Mouse (Mus musculus) MEL (cell line): ENCODE measurements around the gene Tut4. TPM values are rescaled to one million over a fixed set of nuclear protein-coding genes. Genes with fewer than 3 reads are reported as not detected.

Experiments
- DNase-seq: peaks from one replicate; pipeline ENCODE4 v3.0.0; 2011; ENCODE audit warnings: low read depth, low spot score
- H3K27ac ChIP-seq: 2 replicates; pipeline ENCODE4 v1.5.1; 2012; ENCODE audit warnings: low read depth, mild to moderate bottlenecking, control low read depth, low read length, moderate library complexity; ENCODE audit not compliant: control insufficient read depth
- H3K27me3 ChIP-seq, 2 experiments: fragments of 150-350 bp in 1 of 2; sonication (generic) in 1 of 2; 2 replicates each; pipeline ENCODE4 v1.6.1; 2012; ENCODE audit warnings: low read length in 2 of 2, mild to moderate bottlenecking in 2 of 2, improper control_type of control experiment in 1 of 2, moderate library complexity in 1 of 2; ENCODE audit not compliant: insufficient read depth in 2 of 2, control insufficient read depth in 1 of 2
- H3K36me3 ChIP-seq, 2 experiments: 2 replicates each; pipeline ENCODE4 v1.6.1; 2012 to 2014; ENCODE audit warnings: low read length in 2 of 2, improper control_type of control experiment in 1 of 2, inconsistent platforms in 1 of 2, mild to moderate bottlenecking in 1 of 2; ENCODE audit not compliant: insufficient read depth in 2 of 2, control insufficient read depth in 1 of 2
- H3K4me1 ChIP-seq, 2 experiments: fragments of 150-350 bp in 1 of 2; sonication (generic) in 1 of 2; 2 replicates each; pipeline ENCODE4 v1.6.1; 2012; ENCODE audit warnings: low read length in 2 of 2, improper control_type of control experiment in 1 of 2, mild to moderate bottlenecking in 1 of 2; ENCODE audit not compliant: insufficient read depth in 2 of 2, control insufficient read depth in 1 of 2
- H3K4me3 ChIP-seq, 2 experiments: fragments of 150-350 bp in 1 of 2; sonication (generic) in 1 of 2; 2 replicates each; pipeline ENCODE4 v1.5.1; 2012; ENCODE audit warnings: low read depth in 2 of 2, low read length in 2 of 2, mild to moderate bottlenecking in 2 of 2, moderate library complexity in 2 of 2, control low read depth in 1 of 2, improper control_type of control experiment in 1 of 2; ENCODE audit not compliant: control insufficient read depth in 1 of 2, insufficient read depth in 1 of 2
- H3K79me2 ChIP-seq: 2 replicates; pipeline ENCODE4 v1.6.1; 2012; ENCODE audit warnings: mild to moderate bottlenecking, low read length, moderate library complexity; ENCODE audit not compliant: control insufficient read depth, poor library complexity, insufficient read depth
- H3K9ac ChIP-seq: 2 replicates; pipeline ENCODE4 v1.6.1; 2012; ENCODE audit warnings: low read depth, mild to moderate bottlenecking, control low read depth, low read length, moderate library complexity; ENCODE audit not compliant: control insufficient read depth, poor library complexity, severe bottlenecking
- H3K9me3 ChIP-seq: fragments of 150-350 bp; sonication (generic); replicated peaks from 2 replicates; pipeline ENCODE4 v1.6.1; 2012; ENCODE audit warnings: mild to moderate bottlenecking, low read length, improper control_type of control experiment, moderate library complexity; ENCODE audit not compliant: insufficient read depth
- BHLHE40 ChIP-seq: IDR thresholded peaks from 2 replicates; pipeline ENCODE4 v1.6.1; 2012; ENCODE audit warnings: low read depth, mild to moderate bottlenecking, inconsistent platforms, low read length, improper control_type of control experiment, borderline replicate concordance
- CHD1 ChIP-seq: IDR thresholded peaks from 2 replicates; pipeline ENCODE4 v1.6.1; 2012; ENCODE audit warnings: low read depth, mild to moderate bottlenecking, inconsistent platforms, low read length, improper control_type of control experiment
- CHD2 ChIP-seq: IDR thresholded peaks from 2 replicates; pipeline ENCODE4 v1.6.1; 2011; ENCODE audit warnings: low read length, improper control_type of control experiment
- ELF1 ChIP-seq: IDR thresholded peaks from 2 replicates; pipeline ENCODE4 v1.6.1; 2014; ENCODE audit warnings: low read depth, mild to moderate bottlenecking, inconsistent platforms, low read length, improper control_type of control experiment, moderate library complexity
- EP300 ChIP-seq, 2 experiments: IDR thresholded peaks; 2 replicates each; pipeline ENCODE4 v1.6.1; 2011; ENCODE audit warnings: improper control_type of control experiment in 2 of 2, low read length in 2 of 2, low read depth in 1 of 2, mild to moderate bottlenecking in 1 of 2
- GABPA ChIP-seq: IDR thresholded peaks from 2 replicates; pipeline ENCODE4 v1.6.1; 2012; ENCODE audit warnings: low read depth, mild to moderate bottlenecking, inconsistent platforms, low read length, improper control_type of control experiment, moderate library complexity
- GATA1 ChIP-seq: IDR thresholded peaks from 2 replicates; pipeline ENCODE4 v1.6.1; 2011; ENCODE audit warnings: low read depth, low read length, improper control_type of control experiment
- JUND ChIP-seq: IDR thresholded peaks from 2 replicates; pipeline ENCODE4 v1.6.1; 2011; ENCODE audit warnings: low read depth, mild to moderate bottlenecking, improper control_type of control experiment, low read length
- KAT2A ChIP-seq: conservative IDR thresholded peaks from 2 replicates; pipeline ENCODE4 v1.6.1; 2012; ENCODE audit warnings: low read depth, low read length, improper control_type of control experiment, inconsistent platforms
- MAX ChIP-seq: IDR thresholded peaks from 2 replicates; pipeline ENCODE4 v1.6.1; 2011; ENCODE audit warnings: low read length, improper control_type of control experiment
- MAZ ChIP-seq: IDR thresholded peaks from 2 replicates; pipeline ENCODE4 v1.6.1; 2012; ENCODE audit warnings: low read depth, mild to moderate bottlenecking, inconsistent platforms, low read length, improper control_type of control experiment
- MEF2A ChIP-seq: IDR thresholded peaks from 2 replicates; pipeline ENCODE4 v1.6.1; 2014; ENCODE audit warnings: low read depth, mild to moderate bottlenecking, inconsistent platforms, low read length, improper control_type of control experiment; ENCODE audit not compliant: poor library complexity, insufficient replicate concordance, severe bottlenecking; ENCODE audit errors: extremely low read depth
- MYC ChIP-seq: IDR thresholded peaks from 2 replicates; pipeline ENCODE4 v1.6.1; 2011; ENCODE audit warnings: low read depth, mild to moderate bottlenecking, low read length, improper control_type of control experiment, moderate library complexity
- NRF1 ChIP-seq: IDR thresholded peaks from 2 replicates; pipeline ENCODE4 v1.6.1; 2014; ENCODE audit warnings: low read depth, mild to moderate bottlenecking, inconsistent platforms, low read length, improper control_type of control experiment, moderate library complexity; ENCODE audit not compliant: poor library complexity, insufficient read depth, severe bottlenecking
- POLR2A ChIP-seq, 2 experiments: IDR thresholded peaks; 2 replicates each; pipeline ENCODE4 v1.6.1; 2011 to 2012; ENCODE audit warnings: low read length in 2 of 2, mild to moderate bottlenecking in 2 of 2, control low read depth in 1 of 2, improper control_type of control experiment in 1 of 2, low read depth in 1 of 2, moderate library complexity in 1 of 2; ENCODE audit not compliant: control insufficient read depth in 1 of 2, insufficient read depth in 1 of 2, poor library complexity in 1 of 2
- POLR2AphosphoS5 ChIP-seq: IDR thresholded peaks from 2 replicates; pipeline ENCODE4 v1.6.1; 2012; ENCODE audit warnings: low read depth, borderline replicate concordance, mild to moderate bottlenecking, inconsistent platforms, low read length, moderate library complexity, mixed read lengths
- RAD21 ChIP-seq: IDR thresholded peaks from 2 replicates; pipeline ENCODE4 v1.6.1; 2011; ENCODE audit warnings: mild to moderate bottlenecking, low read depth, low read length, improper control_type of control experiment
- SIN3A ChIP-seq: IDR thresholded peaks from 2 replicates; pipeline ENCODE4 v1.6.1; 2012; ENCODE audit warnings: low read length, improper control_type of control experiment, inconsistent platforms
- SMC3 ChIP-seq: IDR thresholded peaks from 2 replicates; pipeline ENCODE4 v1.6.1; 2011; ENCODE audit warnings: low read depth, low read length, improper control_type of control experiment
- TAL1 ChIP-seq: IDR thresholded peaks from 2 replicates; pipeline ENCODE4 v1.6.1; 2012; ENCODE audit warnings: mild to moderate bottlenecking, inconsistent platforms, low read length, moderate library complexity, mixed read lengths
- TBP ChIP-seq: IDR thresholded peaks from 2 replicates; pipeline ENCODE4 v1.8.0; 2011; ENCODE audit warnings: low read depth, low read length, improper control_type of control experiment
- TCF12 ChIP-seq: IDR thresholded peaks from 2 replicates; pipeline ENCODE4 v1.6.1; 2014; ENCODE audit warnings: low read depth, mild to moderate bottlenecking, inconsistent platforms, low read length, improper control_type of control experiment, moderate library complexity
- USF2 ChIP-seq, 2 experiments: IDR thresholded peaks; 2 replicates each; pipeline ENCODE4 v1.6.1; 2011 to 2012; ENCODE audit warnings: improper control_type of control experiment in 2 of 2, low read length in 2 of 2, borderline replicate concordance in 1 of 2, inconsistent platforms in 1 of 2, low read depth in 1 of 2, mild to moderate bottlenecking in 1 of 2; ENCODE audit not compliant: insufficient read depth in 1 of 2
- ZKSCAN1 ChIP-seq: IDR thresholded peaks from 2 replicates; pipeline ENCODE4 v1.6.1; 2012; ENCODE audit warnings: low read depth, mild to moderate bottlenecking, inconsistent platforms, low read length, improper control_type of control experiment, moderate library complexity
- ZMIZ1 ChIP-seq: IDR thresholded peaks from 2 replicates; pipeline ENCODE4 v1.6.1; 2012; ENCODE audit warnings: low read depth, mild to moderate bottlenecking, inconsistent platforms, low read length, improper control_type of control experiment, moderate library complexity
- ZNF384 ChIP-seq: IDR thresholded peaks from 2 replicates; pipeline ENCODE4 v1.6.1; 2012; ENCODE audit warnings: low read depth, mild to moderate bottlenecking, inconsistent platforms, low read length, improper control_type of control experiment
- polyA plus RNA-seq, 2 experiments: library from polyadenylated mRNA; stranded (reverse) in 1 of 2; unstranded in 1 of 2; fragments of >175 nt in 1 of 2; fragments of >200 nt in 1 of 2; gene quantifications; 2 replicates each; pipeline versions ENCODE4 v1.2.1 to v1.2.4; 2012; ENCODE audit warnings: low replicate concordance in 2 of 2, low read depth in 1 of 2; ENCODE audit not compliant: insufficient read length in 2 of 2, insufficient read depth in 1 of 2, missing spikeins in 1 of 2
- total RNA-seq: library from RNA; depleted of rRNA; stranded (reverse); fragments of 300-350 nt; gene quantifications from 2 replicates; pipeline ENCODE4 v1.2.3, GENCODE M21; 2012

Tut4 gene
- total and polyA plus RNA-seq, 3 experiments: 9.0 to 63.2 TPM; not detected in 1

DNA sequence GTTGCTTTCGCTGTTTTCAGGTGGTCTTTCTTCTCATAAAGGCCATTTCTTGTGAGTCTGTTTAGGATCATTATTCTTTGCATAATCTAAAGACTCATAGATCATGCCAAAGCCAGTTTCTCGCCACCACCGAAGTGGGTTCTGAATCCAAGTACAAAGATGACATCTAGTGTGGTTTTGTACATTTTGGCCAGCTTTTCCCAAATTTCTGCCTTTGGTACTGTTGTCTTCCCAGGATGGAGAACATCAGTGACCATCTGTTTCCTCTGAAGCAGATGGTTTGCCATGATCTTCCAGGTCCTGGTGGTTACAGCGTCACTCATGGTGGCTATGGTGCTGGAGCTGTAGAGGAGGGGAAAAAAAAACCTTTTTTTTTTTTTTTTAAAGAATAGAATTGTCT lies 25.0 kb downstream of the Tut4 start:
- TF ChIP-seq ZMIZ1 (no peak), MYC (no peak), RAD21 (no peak), TBP (no peak), GABPA (no peak), SIN3A (no peak), CHD2 (no peak), KAT2A (no peak), TCF12 (no peak), MEF2A (no peak), SMC3 (no peak), CHD1 (no peak), MAX (no peak), MAZ (no peak), ELF1 (no peak), GATA1 (no peak)
- no peak for DNase-seq
- no peaks in the 10 kb centered on the region for H3K27me3 ChIP-seq
- H3K4me3 ChIP-seq: no peak overlapping the region
- H3K4me1 ChIP-seq: no peaks in the 10 kb centered on the region
- H3K9me3 ChIP-seq: no peaks in the 10 kb centered on the region
- H3K79me2 ChIP-seq: no peaks in the 10 kb centered on the region
- H3K36me3 ChIP-seq: peaks cover 4 to 16% of the 10 kb centered on the region in 2 experiments
- H3K9ac ChIP-seq: no peak overlapping the region
- no peak overlapping the region for H3K27ac ChIP-seq

DNA sequence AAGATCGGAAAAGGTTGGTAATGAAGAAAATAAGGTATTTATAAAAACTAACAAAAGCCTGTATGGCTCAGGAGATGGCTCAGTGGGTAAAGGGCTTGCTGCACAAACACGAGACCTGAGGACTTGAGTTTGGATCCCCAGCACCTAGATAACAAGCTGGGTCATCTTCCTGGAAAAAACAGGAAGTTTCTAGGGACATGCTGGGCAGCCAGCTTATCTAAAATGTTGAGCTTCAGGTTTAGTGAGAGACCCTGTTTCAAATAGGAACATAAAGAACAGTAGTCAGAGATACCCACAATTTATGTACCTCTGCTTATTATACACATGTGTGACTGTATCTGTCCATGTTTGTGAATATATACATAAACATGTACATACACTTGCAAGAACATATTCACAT lies 43.8 kb downstream of the Tut4 start:
- peaks cover 0 to 2% of the 10 kb centered on the region in 2 experiments; a peak in 2 of 4 replicates for H3K4me1 ChIP-seq
- H3K4me3 ChIP-seq: no peak overlapping the region
- no peaks in the 10 kb centered on the region for H3K9me3 ChIP-seq
- peaks cover 11 to 22% of the 10 kb centered on the region in 2 experiments for H3K36me3 ChIP-seq
- TF ChIP-seq POLR2AphosphoS5 (no peak), ZNF384 (no peak), POLR2A (IDR thresholded peaks at IDR 0.05; ENCODE audit: control insufficient read depth in 1 of 2, insufficient read depth in 1 of 2, low read depth in 1 of 2, low read length in 2 of 2, poor library complexity in 1 of 2) (no peak), JUND (no peak), MEF2A (no peak), TAL1 (no peak), CHD2 (no peak), SIN3A (no peak), ELF1 (0 out of 2 replicates have a peak, but pooled peaks have one; percentile 17), ZKSCAN1 (no peak), TCF12 (no peak), GABPA (no peak), EP300 (IDR thresholded peaks at IDR 0.05; ENCODE audit: low read depth in 1 of 2, low read length in 2 of 2) (peak; percentile 15 to 62; a peak in 3 of 4 replicates), BHLHE40 (0 out of 2 replicates have a peak, but pooled peaks have one; percentile 20), NRF1 (no peak), USF2 (IDR thresholded peaks at IDR 0.05; ENCODE audit: borderline replicate concordance in 1 of 2, insufficient read depth in 1 of 2, low read depth in 1 of 2, low read length in 2 of 2) (no peak), GATA1 (0 out of 2 replicates have a peak, but pooled peaks have one; percentile 39)
- TF ChIP-seq, all 39 proteins: peak for 4
- H3K79me2 ChIP-seq: no peaks in the 10 kb centered on the region
- no peak overlapping the region for H3K9ac ChIP-seq
- DNase-seq: peak; percentile 51
- no peak overlapping the region for H3K27ac ChIP-seq
- H3K27me3 ChIP-seq: no peaks in the 10 kb centered on the region
